Mouse (Mus musculus) G1E (cell line): Measurements from ENCODE around the gene Arhgap42. TPM values are rescaled to one million over a fixed set of nuclear protein-coding genes. Genes with fewer than 3 reads are reported as not detected.

Experiments
- ATAC-seq: 2 replicates; pipeline ENCODE4 v1.8.0; 2016; ENCODE audit warnings: mild to moderate bottlenecking; ENCODE audit not compliant: insufficient number of reproducible peaks, poor library complexity, low FRiP score, severe bottlenecking; ENCODE audit errors: extremely low read depth
- DNase-seq: peaks from one replicate; pipeline ENCODE4 v3.0.0; 2012; ENCODE audit warnings: low spot score
- H3K27me3 ChIP-seq: 2 replicates; pipeline ENCODE4 v1.6.1; 2012; ENCODE audit warnings: mild to moderate bottlenecking, low read length, inconsistent platforms; ENCODE audit not compliant: insufficient read depth
- H3K36me3 ChIP-seq: replicated peaks from 2 replicates; pipeline ENCODE3; 2012; ENCODE audit warnings: mild to moderate bottlenecking, inconsistent platforms
- H3K4me1 ChIP-seq: 2 replicates; pipeline ENCODE4 v1.6.1; 2012; ENCODE audit warnings: low read depth, low read length, inconsistent platforms, mixed read lengths; ENCODE audit not compliant: insufficient read depth
- H3K4me3 ChIP-seq: 2 replicates; pipeline ENCODE4 v1.5.1; 2012; ENCODE audit warnings: low read depth, mild to moderate bottlenecking, inconsistent platforms, low read length, moderate library complexity, mixed read lengths
- H3K9me3 ChIP-seq: replicated peaks from 2 replicates; pipeline ENCODE4 v1.6.1; 2012; ENCODE audit warnings: inconsistent platforms
- CTCF ChIP-seq: IDR thresholded peaks from 2 replicates; pipeline ENCODE4 v1.5.1; 2012; ENCODE audit warnings: low read depth, low read length, inconsistent platforms, mixed read lengths
- GATA1 ChIP-seq: IDR thresholded peaks from 2 replicates; pipeline ENCODE4 v1.6.1; 2012; ENCODE audit warnings: borderline replicate concordance, low read length, inconsistent platforms, mixed read lengths
- GATA2 ChIP-seq: IDR thresholded peaks from 2 replicates; pipeline ENCODE4 v1.6.1; 2012; ENCODE audit warnings: low read depth, low read length, inconsistent platforms, borderline replicate concordance
- POLR2AphosphoS5 ChIP-seq: IDR thresholded peaks from 2 replicates; pipeline ENCODE4 v1.6.1; 2012; ENCODE audit warnings: low read depth, low read length, inconsistent platforms; ENCODE audit not compliant: insufficient replicate concordance
- TAL1 ChIP-seq: conservative IDR thresholded peaks from 2 replicates; pipeline ENCODE4 v1.6.1; 2012; ENCODE audit warnings: low read depth, low read length, inconsistent platforms, mixed read lengths
- polyA plus RNA-seq: library from polyadenylated mRNA; stranded (reverse); fragments of >175 nt; gene quantifications from 2 replicates; pipeline ENCODE4 v1.2.3, GENCODE M21; 2012
- total RNA-seq, 2 experiments: library from RNA; stranded (forward) in 1 of 2; stranded (reverse) in 1 of 2; fragments of 200-1000 nt in 1 of 2; fragments of >200 nt in 1 of 2; fragmentation: Nextera tagmentation in 1 of 2; gene quantifications; 2 replicates each; pipeline ENCODE4 v1.2.3; 2014 to 2017

Gene Arhgap42
- total and polyA plus RNA-seq, 3 experiments = 0.22 TPM; not detected in 2

DNA sequence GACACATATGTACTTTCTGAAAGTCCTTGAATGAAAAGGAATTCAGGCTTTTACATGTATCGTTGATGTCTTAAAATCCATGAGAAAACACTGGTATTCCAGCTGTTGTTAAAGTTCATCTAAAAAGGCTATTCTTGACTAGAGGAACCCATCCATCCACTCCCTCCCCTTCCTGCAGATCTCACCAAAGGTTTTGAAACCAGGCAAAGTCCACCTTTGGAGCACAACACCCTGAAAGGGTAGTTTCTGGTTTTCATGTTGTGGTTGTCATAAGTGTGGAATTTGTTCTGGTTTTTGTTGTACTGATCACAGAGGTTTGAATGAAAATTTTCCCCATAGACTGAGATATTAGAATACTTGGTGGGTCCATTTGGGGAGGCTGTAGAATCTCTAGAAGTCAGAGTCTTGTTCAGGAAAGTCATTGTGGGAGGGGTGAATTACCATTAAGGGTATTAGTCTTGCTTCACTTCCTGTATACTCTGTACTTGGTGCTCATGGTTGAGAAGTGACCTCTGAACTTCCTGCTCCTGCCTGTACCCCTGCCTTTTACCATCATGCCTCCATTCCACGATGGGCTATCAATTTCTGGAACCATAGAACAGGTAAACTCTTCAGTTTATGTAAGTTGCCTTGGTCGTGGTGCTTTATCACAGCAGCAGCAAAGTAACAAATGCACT, 27.4 kb downstream of the Arhgap42 start:
- H3K27me3 ChIP-seq = no peaks in the 10 kb centered on the region
- no peak for ATAC-seq
- no peak overlapping the region for H3K4me3 ChIP-seq
- H3K36me3 ChIP-seq = no peaks in the 10 kb centered on the region
- no peak for TF ChIP-seq GATA2
- no peak for TF ChIP-seq POLR2AphosphoS5
- no peak for TF ChIP-seq TAL1
- TF ChIP-seq CTCF = no peak
- TF ChIP-seq GATA1 = no peak
- H3K4me1 ChIP-seq = no peaks in the 10 kb centered on the region
- no peak for DNase-seq
- H3K9me3 ChIP-seq = no peaks in the 10 kb centered on the region

DNA sequence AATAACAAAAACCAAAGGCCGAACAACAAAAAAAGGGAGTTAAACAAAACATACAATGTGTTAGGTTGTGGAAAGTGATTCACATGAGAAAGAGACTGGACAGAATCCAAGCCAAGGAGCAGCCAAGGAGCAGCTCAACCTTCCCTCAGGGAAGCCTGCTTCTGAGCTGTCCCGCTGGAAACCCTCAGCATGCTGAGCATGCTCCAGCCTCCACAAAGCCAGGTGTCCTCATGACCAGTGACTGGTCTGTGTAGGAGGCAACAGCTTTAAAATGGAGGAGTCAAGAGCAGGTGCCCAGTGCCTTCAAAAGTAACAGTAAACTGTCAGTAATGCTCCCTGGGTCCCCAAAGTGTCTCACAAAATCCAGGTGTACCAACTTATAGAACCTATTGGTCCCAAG, 28.4 kb downstream of the Arhgap42 start:
- ATAC-seq (no peak), DNase-seq (no peak)
- no peaks in the 10 kb centered on the region for H3K36me3 ChIP-seq
- H3K4me3 ChIP-seq = no peak overlapping the region
- no peaks in the 10 kb centered on the region for H3K27me3 ChIP-seq
- no peaks in the 10 kb centered on the region for H3K9me3 ChIP-seq
- no peaks in the 10 kb centered on the region for H3K4me1 ChIP-seq
- no peak for TF ChIP-seq GATA1
- no peak for TF ChIP-seq CTCF

GRCm38 (mm10) chr9:9208205-9208604, 30.7 kb downstream of the Arhgap42 start:
- no peak for DNase-seq
- ATAC-seq = no peak
- H3K4me3 ChIP-seq = no peak overlapping the region
- H3K27me3 ChIP-seq = no peaks in the 10 kb centered on the region
- H3K36me3 ChIP-seq = no peaks in the 10 kb centered on the region
- no peaks in the 10 kb centered on the region for H3K4me1 ChIP-seq
- H3K9me3 ChIP-seq = no peaks in the 10 kb centered on the region
- TF ChIP-seq GATA1 (no peak), TAL1 (no peak), POLR2AphosphoS5 (no peak), CTCF (no peak), GATA2 (no peak)

DNA sequence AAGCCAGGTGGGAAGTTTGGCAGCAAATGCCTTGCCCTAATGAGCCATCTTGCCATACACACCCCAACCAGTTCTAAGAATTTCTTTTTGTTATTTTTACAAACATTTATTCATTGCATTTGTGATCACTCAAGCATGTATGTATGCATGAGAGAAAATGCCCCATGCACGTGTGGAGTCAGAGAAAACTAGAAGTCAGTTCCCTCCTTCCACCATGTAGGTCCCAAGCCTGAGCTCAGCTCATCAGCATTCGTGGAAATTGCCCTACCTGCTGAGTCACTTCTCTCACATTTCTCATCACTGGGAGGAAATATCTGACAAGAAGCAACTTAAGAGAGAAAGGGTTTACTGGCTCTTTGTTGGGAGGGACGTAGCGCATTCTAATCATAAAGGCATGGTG, 31.6 kb downstream of the Arhgap42 start:
- Histone ChIP-seq H3K4me3 (no peak overlapping the region), H3K4me1 (no peaks in the 10 kb centered on the region), H3K36me3 (no peaks in the 10 kb centered on the region), H3K27me3 (no peaks in the 10 kb centered on the region), H3K9me3 (no peaks in the 10 kb centered on the region)
- no peak for ATAC-seq
- no peak for TF ChIP-seq GATA1
- no peak for TF ChIP-seq POLR2AphosphoS5
- no peak for TF ChIP-seq TAL1
- TF ChIP-seq CTCF = no peak
- no peak for TF ChIP-seq GATA2
- no peak for DNase-seq

DNA sequence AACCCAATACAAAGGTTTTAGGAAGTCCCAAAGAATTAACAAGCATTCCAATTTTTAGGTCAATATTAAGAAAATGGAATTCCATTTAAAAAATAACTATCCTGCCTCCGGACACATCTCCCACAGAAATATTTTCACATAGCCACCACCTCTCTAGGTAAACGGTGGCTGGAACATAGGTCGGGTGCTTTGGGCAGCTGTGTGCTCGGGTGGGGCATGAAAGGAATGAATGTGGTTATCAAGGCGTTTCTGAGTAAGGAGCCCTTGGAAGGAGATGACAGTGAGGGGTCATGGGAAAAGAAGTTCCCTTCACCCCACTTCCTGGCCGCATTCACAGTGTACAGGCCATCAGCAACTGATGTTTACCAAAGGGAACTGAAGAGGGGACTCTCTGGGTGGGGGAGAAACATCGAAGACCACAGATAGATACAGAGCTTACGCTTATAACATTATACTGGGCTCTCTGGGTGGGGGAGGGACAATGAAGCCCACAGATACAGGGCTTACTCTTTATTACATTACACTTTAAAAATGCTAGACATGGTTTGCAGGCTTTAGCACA, 38.0 kb downstream of the Arhgap42 start:
- TF ChIP-seq GATA1 (no peak), POLR2AphosphoS5 (no peak), TAL1 (no peak), GATA2 (no peak), CTCF (no peak)
- no peak for DNase-seq
- Histone ChIP-seq H3K27me3 (no peaks in the 10 kb centered on the region), H3K9me3 (no peaks in the 10 kb centered on the region), H3K36me3 (no peaks in the 10 kb centered on the region), H3K4me3 (no peak overlapping the region), H3K4me1 (no peaks in the 10 kb centered on the region)
- ATAC-seq = no peak

DNA sequence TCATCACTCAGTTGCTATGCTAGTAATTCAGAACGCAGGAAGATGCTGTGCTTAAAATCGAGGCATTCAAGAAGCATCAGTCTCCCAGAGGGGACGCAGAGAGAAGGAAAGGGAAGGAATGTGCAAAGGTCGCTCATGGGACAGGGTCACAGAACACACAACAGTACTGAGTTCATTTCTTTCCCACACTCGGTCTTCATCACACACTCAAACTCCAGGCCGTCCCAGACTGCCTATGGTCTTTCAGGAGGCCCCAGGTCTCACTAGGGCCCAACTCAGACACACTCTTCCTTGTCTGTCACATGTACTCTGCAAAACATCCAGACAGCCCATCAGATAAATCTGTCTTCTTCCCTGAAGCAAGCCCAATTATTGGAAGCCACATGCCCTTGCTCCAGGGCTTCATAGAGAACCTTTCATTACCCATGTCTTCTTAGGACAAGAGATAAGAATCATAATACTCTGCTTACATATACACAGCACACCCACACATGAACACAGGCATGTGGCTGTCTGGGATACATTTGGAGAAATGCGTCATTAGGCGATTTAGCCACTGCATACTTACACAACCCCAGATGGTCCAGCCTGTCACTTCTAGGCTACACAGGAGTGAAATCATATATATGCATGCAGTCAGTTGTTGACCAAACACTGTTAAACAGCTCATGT, 39.6 kb downstream of the Arhgap42 start:
- TF ChIP-seq CTCF = no peak
- TF ChIP-seq GATA2 = no peak
- no peak for TF ChIP-seq GATA1
- TF ChIP-seq POLR2AphosphoS5 = no peak
- no peak for TF ChIP-seq TAL1
- DNase-seq = no peak
- no peaks in the 10 kb centered on the region for H3K9me3 ChIP-seq

More for the DNA sequence above, 39.6 kb downstream of the Arhgap42 start:
- Histone ChIP-seq H3K27me3 (no peaks in the 10 kb centered on the region), H3K4me1 (no peaks in the 10 kb centered on the region), H3K4me3 (no peak overlapping the region), H3K36me3 (no peaks in the 10 kb centered on the region)
- ATAC-seq = no peak
